Mouse (Mus musculus): ENCODE results near the gene Uroc1. TPM values are rescaled to one million over a fixed set of nuclear protein-coding genes. Genes with fewer than 3 reads are reported as not detected.
A peak's percentile ranks its signal among the peaks of the same experiment; 100 is the strongest.

Gene Uroc1
- polyA plus RNA-seq, 1 experiment from 2014 or later = 0.11 TPM

DNA sequence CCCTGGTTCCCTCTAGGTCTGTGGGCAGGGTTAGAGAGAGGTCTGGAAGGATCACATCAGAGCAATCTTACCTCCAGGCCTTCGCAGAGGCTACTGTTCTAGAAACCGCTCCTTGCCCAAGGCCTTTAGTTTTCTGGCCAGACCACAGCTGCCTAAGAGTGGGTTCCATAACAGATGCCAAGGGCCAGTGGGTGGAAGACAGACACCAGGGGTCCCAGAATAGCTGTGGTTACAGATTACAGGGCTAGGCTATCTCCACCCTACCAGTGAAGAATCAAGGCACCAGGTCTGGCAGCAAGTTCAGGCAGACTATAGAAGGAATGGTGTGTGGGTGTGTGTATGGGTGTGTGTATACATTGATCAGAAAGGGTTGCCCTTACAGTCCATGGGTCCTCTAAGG, 14.1 kb upstream of the Uroc1 start:
- Histone ChIP-seq H3K9me3 (ENCODE audit: control insufficient read depth, low read length) (no peaks in the 10 kb centered on the region), H3K4me1 (ENCODE audit: control insufficient read depth, insufficient read depth, low read length) (no peaks in the 10 kb centered on the region), H3K4me2 (ENCODE audit: low read depth, low read length) (no peak overlapping the region), H3K4me3 (ENCODE audit: low read depth, low read length) (no peak overlapping the region), H3K9ac (ENCODE audit: low read depth, low read length) (no peak overlapping the region), H3K27me3 (replicated peaks; ENCODE audit: control insufficient read depth, insufficient read depth, low read length) (peaks cover 4% of the 10 kb centered on the region; the same call in 1 of the 2 replicates), H3K27ac (replicated peaks; ENCODE audit: low read depth, low read length) (no peak overlapping the region), H3K36me3 (ENCODE audit: control insufficient read depth, insufficient read depth, low read length) (no peaks in the 10 kb centered on the region)
- ATAC-seq (ENCODE audit: low read depth) (peak; percentile 73; the same call in 1 of the 2 replicates), DNase-seq (ENCODE audit: low spot score) (peak; percentile 23)
- 89% methylated on average over 2 of the region's 2 CpGs for WGBS

DNA sequence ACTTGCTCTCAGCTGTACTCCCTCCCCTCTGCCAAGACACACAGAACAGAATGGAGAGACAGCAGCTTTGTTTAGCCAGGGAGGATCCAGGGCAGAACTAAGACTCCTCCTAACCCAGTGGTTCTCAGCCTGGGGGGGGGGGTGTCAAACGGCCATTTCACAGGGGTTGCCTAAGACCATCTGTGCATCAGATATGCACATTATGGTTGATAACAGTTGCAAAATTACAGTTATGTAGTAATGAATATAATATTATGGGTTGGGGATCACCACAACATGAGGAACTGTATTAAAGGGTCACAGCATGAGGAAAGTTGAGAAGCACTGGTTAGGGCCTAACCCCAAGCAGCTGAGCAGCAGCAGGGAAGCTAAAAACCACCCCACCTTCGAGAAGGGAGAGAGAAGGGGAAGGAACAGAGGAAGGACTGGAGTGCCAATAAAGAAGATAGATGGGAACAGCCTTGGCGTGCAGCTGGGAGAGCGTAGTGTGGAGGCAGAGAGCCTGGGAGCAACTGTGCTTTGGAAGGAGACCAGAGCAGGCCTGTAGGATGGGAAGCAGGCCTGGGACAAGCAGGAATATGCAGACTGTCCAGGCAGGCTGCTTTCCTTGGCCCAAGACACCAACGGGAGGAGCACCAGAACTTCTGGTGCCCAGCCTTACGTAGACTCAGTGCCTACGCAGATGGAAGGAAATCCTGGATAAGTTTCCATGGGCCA, 13.5 kb upstream of the Uroc1 start:
- Histone ChIP-seq H3K4me1 (ENCODE audit: control insufficient read depth, insufficient read depth, low read length) (no peaks in the 10 kb centered on the region), H3K27me3 (replicated peaks; ENCODE audit: control insufficient read depth, insufficient read depth, low read length) (peaks cover 4% of the 10 kb centered on the region; the same call in 1 of the 2 replicates), H3K9me3 (ENCODE audit: control insufficient read depth, low read length) (no peaks in the 10 kb centered on the region), H3K27ac (replicated peaks; ENCODE audit: low read depth, low read length) (no peak overlapping the region), H3K36me3 (ENCODE audit: control insufficient read depth, insufficient read depth, low read length) (no peaks in the 10 kb centered on the region), H3K9ac (ENCODE audit: low read depth, low read length) (no peak overlapping the region), H3K4me2 (ENCODE audit: low read depth, low read length) (no peak overlapping the region), H3K4me3 (ENCODE audit: low read depth, low read length) (no peak overlapping the region)
- 73% methylated on average over 7 of the region's 7 CpGs for WGBS
- peak; percentile 10; the same call in 1 of the 2 replicates for ATAC-seq (ENCODE audit: low read depth)
- no peak for DNase-seq (ENCODE audit: low spot score)

DNA sequence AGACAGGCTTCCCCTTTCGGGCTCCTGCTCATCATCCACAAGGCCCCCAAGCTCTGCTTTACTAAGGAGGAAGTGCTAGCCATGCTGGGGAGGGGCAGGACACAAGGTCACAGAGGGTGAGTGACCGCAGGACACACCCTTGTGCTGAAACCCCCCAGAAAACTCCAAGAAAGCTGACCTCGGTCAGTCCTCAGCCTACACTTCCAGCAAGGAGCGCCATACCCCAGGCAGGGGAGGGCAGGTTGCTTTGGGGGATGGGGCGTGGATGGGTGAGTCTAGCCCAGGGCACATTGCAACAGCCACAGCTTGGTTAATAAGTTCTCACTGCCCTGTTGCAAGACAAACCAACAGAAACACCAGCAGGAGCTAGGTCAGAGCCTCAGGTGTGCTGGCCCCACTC, 12.7 kb upstream of the Uroc1 start:
- no peaks in the 10 kb centered on the region for H3K9me3 ChIP-seq (ENCODE audit: control insufficient read depth, low read length)
- 85% methylated on average over 5 of the region's 5 CpGs for WGBS
- no peaks in the 10 kb centered on the region for H3K36me3 ChIP-seq (ENCODE audit: control insufficient read depth, insufficient read depth, low read length)
- no peak overlapping the region for H3K9ac ChIP-seq (ENCODE audit: low read depth, low read length)
- no peak for DNase-seq (ENCODE audit: low spot score)
- no peak overlapping the region for H3K4me3 ChIP-seq (ENCODE audit: low read depth, low read length)
- no peak overlapping the region for H3K27ac ChIP-seq (replicated peaks; ENCODE audit: low read depth, low read length)
- ATAC-seq (ENCODE audit: low read depth) = no peak
- no peaks in the 10 kb centered on the region for H3K4me1 ChIP-seq (ENCODE audit: control insufficient read depth, insufficient read depth, low read length)
- H3K27me3 ChIP-seq (replicated peaks; ENCODE audit: control insufficient read depth, insufficient read depth, low read length) = peaks cover 8% of the 10 kb centered on the region
- no peak overlapping the region for H3K4me2 ChIP-seq (ENCODE audit: low read depth, low read length)

DNA sequence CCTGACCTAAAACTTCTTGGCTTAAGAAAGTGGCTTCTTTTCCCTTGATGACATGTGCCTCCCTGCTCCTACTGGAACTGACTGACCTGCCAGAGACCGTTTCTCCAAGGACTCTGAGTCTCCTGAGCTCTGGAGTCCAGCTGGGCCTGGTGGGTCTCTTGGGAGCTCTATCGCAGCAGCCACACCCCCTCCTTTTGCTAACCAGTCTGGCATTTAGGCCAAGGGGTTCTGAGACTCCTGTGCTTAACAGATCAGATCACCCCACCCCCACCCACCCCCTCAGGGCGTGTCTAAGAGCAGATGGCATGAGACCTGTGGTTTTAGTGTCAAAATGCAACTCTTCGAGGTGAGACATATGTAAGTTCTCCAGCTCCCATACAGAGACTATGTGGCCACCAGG, 11.3 kb upstream of the Uroc1 start:
- peaks cover 8% of the 10 kb centered on the region for H3K27me3 ChIP-seq (replicated peaks; ENCODE audit: control insufficient read depth, insufficient read depth, low read length)
- WGBS = 27% methylated on average over 4 of the region's 4 CpGs
- ATAC-seq (ENCODE audit: low read depth) = no peak

DNA sequence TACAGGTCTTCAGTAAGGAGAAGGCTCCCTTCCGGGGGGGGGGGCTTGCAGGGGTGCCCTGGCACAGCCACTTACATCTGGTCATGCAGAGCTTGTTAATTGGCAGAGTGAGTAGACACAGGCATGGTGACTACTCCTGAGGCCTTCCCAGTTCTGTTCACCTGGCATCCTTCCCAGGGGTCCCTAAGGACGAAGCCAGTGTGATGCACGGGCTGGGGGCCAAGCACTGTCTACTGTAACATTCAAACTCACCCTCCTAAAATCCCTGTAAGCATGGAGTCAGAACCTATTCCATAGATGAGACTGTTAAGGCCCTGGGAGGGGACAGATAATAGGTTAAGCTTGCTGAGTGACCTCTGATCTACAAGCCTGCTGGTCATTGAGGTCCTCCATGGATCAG, 9.1 kb upstream of the Uroc1 start:
- no peaks in the 10 kb centered on the region for H3K36me3 ChIP-seq (ENCODE audit: control insufficient read depth, insufficient read depth, low read length)
- peaks cover 8% of the 10 kb centered on the region for H3K27me3 ChIP-seq (replicated peaks; ENCODE audit: control insufficient read depth, insufficient read depth, low read length)
- DNase-seq (ENCODE audit: low spot score) = no peak

More for the DNA sequence above, 11.3 kb upstream of the Uroc1 start:
- no peak overlapping the region for H3K27ac ChIP-seq (replicated peaks; ENCODE audit: low read depth, low read length)
- H3K4me1 ChIP-seq (ENCODE audit: control insufficient read depth, insufficient read depth, low read length) = no peaks in the 10 kb centered on the region
- no peaks in the 10 kb centered on the region for H3K36me3 ChIP-seq (ENCODE audit: control insufficient read depth, insufficient read depth, low read length)
- H3K9ac ChIP-seq (ENCODE audit: low read depth, low read length) = no peak overlapping the region
- no peak for DNase-seq (ENCODE audit: low spot score)
- H3K4me2 ChIP-seq (ENCODE audit: low read depth, low read length) = no peak overlapping the region
- no peaks in the 10 kb centered on the region for H3K9me3 ChIP-seq (ENCODE audit: control insufficient read depth, low read length)
- H3K4me3 ChIP-seq (ENCODE audit: low read depth, low read length) = no peak overlapping the region

DNA sequence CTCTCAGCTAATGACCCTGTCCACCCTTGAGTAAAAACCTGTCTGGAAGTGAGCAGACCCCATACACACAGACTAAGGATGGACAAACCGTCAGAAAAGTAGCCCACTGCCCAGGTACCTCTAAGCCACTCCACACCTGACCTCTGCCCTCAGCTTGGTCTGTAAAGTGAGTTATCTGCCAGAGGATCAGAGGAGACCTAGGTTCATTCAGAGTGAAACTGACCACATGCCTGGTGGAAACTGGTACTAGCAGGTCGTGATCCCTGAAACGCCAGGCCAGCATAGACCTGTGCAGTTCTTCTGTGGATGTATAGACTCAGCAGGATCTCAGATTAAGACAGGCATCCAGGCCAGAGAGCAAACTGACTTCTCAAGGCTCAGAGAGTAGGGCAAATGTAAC, 8.6 kb upstream of the Uroc1 start:
- no peaks in the 10 kb centered on the region for H3K4me1 ChIP-seq (ENCODE audit: control insufficient read depth, insufficient read depth, low read length)
- no peak for ATAC-seq (ENCODE audit: low read depth)
- WGBS = 62% methylated on average over 3 of the region's 3 CpGs
- no peak overlapping the region for H3K27ac ChIP-seq (replicated peaks; ENCODE audit: low read depth, low read length)
- peak overlapping the region; percentile 46 for H3K4me2 ChIP-seq (ENCODE audit: low read depth, low read length)
- H3K9ac ChIP-seq (ENCODE audit: low read depth, low read length) = no peak overlapping the region
- H3K9me3 ChIP-seq (ENCODE audit: control insufficient read depth, low read length) = no peaks in the 10 kb centered on the region
- H3K36me3 ChIP-seq (ENCODE audit: control insufficient read depth, insufficient read depth, low read length) = no peaks in the 10 kb centered on the region
- H3K27me3 ChIP-seq (replicated peaks; ENCODE audit: control insufficient read depth, insufficient read depth, low read length) = peaks cover 8% of the 10 kb centered on the region
- H3K4me3 ChIP-seq (ENCODE audit: low read depth, low read length) = no peak overlapping the region
- no peak for DNase-seq (ENCODE audit: low spot score)

More for the DNA sequence above, 9.1 kb upstream of the Uroc1 start:
- ATAC-seq (ENCODE audit: low read depth) = no peak
- no peak overlapping the region for H3K4me3 ChIP-seq (ENCODE audit: low read depth, low read length)
- no peak overlapping the region for H3K27ac ChIP-seq (replicated peaks; ENCODE audit: low read depth, low read length)
- no peak overlapping the region for H3K4me2 ChIP-seq (ENCODE audit: low read depth, low read length)
- no peak overlapping the region for H3K9ac ChIP-seq (ENCODE audit: low read depth, low read length)
- H3K9me3 ChIP-seq (ENCODE audit: control insufficient read depth, low read length) = no peaks in the 10 kb centered on the region
- 74% methylated on average over 3 of the region's 3 CpGs for WGBS
- H3K4me1 ChIP-seq (ENCODE audit: control insufficient read depth, insufficient read depth, low read length) = no peaks in the 10 kb centered on the region

DNA sequence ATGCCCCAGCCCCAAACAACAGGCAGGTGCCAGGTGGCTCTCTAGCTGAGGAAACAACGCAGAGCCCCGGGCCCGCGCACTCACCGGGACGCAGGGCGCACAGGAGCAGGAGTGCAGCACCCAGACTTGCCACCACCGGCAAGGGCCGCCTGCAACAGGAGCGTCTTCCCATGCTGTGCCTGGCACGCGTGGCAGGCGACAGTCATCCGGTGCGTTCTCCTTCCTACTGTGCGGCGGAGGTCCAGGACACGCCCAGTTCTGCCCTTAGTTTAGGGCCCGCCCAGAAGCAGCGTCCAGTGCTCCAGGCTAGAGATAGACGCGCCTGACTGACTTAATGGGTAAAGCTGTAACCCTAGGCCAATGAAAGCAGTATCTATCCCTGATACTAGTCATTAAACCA, 8.1 kb upstream of the Uroc1 start, which contains the start of gene Chst13:
Gene Chst13, minus strand, starts transcription at position 195 of the 400 bp plus-strand sequence.
- H3K4me1 ChIP-seq (ENCODE audit: control insufficient read depth, insufficient read depth, low read length) = no peaks in the 10 kb centered on the region
- no peak for ATAC-seq (ENCODE audit: low read depth)
- peak within 1 kb of the TSS; percentile 46 for H3K4me2 ChIP-seq (ENCODE audit: low read depth, low read length)
- H3K9me3 ChIP-seq (ENCODE audit: control insufficient read depth, low read length) = no peaks in the 10 kb centered on the region
- H3K4me3 ChIP-seq (ENCODE audit: low read depth, low read length) = peak within 1 kb of the TSS; percentile 11; the same call in 1 of the 2 replicates
- peaks cover 8% of the 10 kb centered on the region for H3K27me3 ChIP-seq (replicated peaks; ENCODE audit: control insufficient read depth, insufficient read depth, low read length)
- no peak within 1 kb of the TSS for H3K27ac ChIP-seq (replicated peaks; ENCODE audit: low read depth, low read length)
- no peak within 1 kb of the TSS for H3K9ac ChIP-seq (ENCODE audit: low read depth, low read length)
- DNase-seq (ENCODE audit: low spot score) = no peak
- no peaks in the 10 kb centered on the region for H3K36me3 ChIP-seq (ENCODE audit: control insufficient read depth, insufficient read depth, low read length)
- WGBS = 4% methylated on average over 21 of the region's 22 CpGs

DNA sequence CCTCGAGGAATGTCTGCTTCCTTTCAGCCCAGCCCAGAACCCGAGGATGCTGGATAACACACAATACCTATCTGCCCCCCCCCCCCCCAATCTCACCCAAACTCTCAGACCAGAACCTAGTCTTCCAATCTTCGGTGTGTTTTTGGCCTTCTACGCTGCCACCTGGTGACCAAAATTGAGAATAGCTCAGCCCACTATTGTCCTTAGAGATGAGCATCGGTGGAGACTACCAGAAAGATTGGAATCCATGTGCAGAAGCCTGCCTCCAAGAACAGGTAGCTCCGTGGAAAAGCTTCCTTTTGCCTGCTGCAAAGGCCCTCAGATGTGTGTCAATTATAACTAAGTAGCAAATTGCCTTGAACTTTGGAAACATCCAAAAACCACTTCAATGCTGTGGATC, 5.4 kb upstream of the Uroc1 start:
- Histone ChIP-seq H3K4me3 (ENCODE audit: low read depth, low read length) (no peak overlapping the region), H3K9ac (ENCODE audit: low read depth, low read length) (no peak overlapping the region), H3K4me1 (ENCODE audit: control insufficient read depth, insufficient read depth, low read length) (no peaks in the 10 kb centered on the region), H3K27ac (replicated peaks; ENCODE audit: low read depth, low read length) (no peak overlapping the region), H3K4me2 (ENCODE audit: low read depth, low read length) (no peak overlapping the region), H3K9me3 (ENCODE audit: control insufficient read depth, low read length) (no peaks in the 10 kb centered on the region), H3K27me3 (replicated peaks; ENCODE audit: control insufficient read depth, insufficient read depth, low read length) (peaks cover 8% of the 10 kb centered on the region), H3K36me3 (ENCODE audit: control insufficient read depth, insufficient read depth, low read length) (no peaks in the 10 kb centered on the region)
- ATAC-seq (ENCODE audit: low read depth) = no peak
- WGBS = 20% methylated on average over 6 of the region's 6 CpGs
- DNase-seq (ENCODE audit: low spot score) = no peak

DNA sequence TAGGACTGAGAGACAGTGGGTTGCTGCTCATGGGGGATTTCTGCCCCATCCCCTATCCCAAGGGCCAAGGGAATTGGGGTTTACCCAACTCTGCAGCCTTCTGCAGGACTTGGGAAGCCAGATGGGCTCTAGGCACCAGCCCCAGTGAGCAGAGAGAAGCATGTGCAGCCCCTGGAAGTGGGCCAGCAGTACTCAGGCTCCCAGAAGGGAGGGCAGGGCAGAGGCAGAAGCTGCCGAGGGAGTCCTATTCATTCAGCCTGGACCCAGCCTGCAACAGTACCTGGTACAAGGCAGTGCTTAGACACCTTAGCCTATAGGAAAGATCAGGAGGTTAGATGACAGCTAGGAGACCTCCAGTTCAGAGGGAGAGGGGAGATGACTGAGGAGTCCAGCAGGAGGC, 3.1 kb upstream of the Uroc1 start:
- peaks cover 3% of the 10 kb centered on the region; the same call in 1 of the 2 replicates for H3K27me3 ChIP-seq (replicated peaks; ENCODE audit: control insufficient read depth, insufficient read depth, low read length)
- no peaks in the 10 kb centered on the region for H3K9me3 ChIP-seq (ENCODE audit: control insufficient read depth, low read length)
- no peak overlapping the region for H3K27ac ChIP-seq (replicated peaks; ENCODE audit: low read depth, low read length)
- H3K4me3 ChIP-seq (ENCODE audit: low read depth, low read length) = no peak overlapping the region
- ATAC-seq (ENCODE audit: low read depth) = 0 out of 2 replicates have a peak, but pooled peaks have one; percentile 22
- H3K9ac ChIP-seq (ENCODE audit: low read depth, low read length) = no peak overlapping the region
- peak; percentile 53 for DNase-seq (ENCODE audit: low spot score)
- H3K4me2 ChIP-seq (ENCODE audit: low read depth, low read length) = no peak overlapping the region
- H3K4me1 ChIP-seq (ENCODE audit: control insufficient read depth, insufficient read depth, low read length) = no peaks in the 10 kb centered on the region
- no peaks in the 10 kb centered on the region for H3K36me3 ChIP-seq (ENCODE audit: control insufficient read depth, insufficient read depth, low read length)
- 26% methylated on average over 1 of the region's 1 CpGs for whole genome bisulfite sequencing
